Mouse (Mus musculus): ENCODE measurements around the gene Endov. TPM values are rescaled to one million over a fixed set of nuclear protein-coding genes. Genes with fewer than 3 reads are reported as not detected.

Gene Endov
- polyA plus RNA-seq, 1 experiment from 2014 or later: 21.6 TPM

DNA sequence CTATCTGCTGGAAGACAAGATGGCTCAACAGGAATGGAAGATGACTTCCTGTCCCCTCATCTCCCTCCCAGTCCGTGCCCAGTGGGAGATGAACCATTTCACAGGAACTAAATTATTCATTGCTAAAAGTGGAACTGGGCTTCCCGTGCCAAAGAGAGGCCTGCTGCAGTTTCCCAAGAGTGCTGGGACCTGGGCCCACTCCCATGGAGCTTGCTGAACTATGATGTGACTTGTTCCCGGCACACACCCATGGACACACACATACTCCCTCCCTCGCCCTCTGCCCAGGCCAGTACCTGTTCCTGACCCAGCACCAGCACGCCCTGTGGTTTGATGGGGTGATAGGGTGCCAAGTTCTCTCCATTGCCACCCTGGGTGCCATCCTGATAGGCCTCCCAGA is 51.7 kb downstream of the Endov start:
- H3K27ac ChIP-seq (replicated peaks): no peak overlapping the region
- no peaks in the 10 kb centered on the region for H3K36me3 ChIP-seq
- peaks cover 83% of the 10 kb centered on the region for H3K27me3 ChIP-seq (ENCODE audit: low read depth, poor library complexity, severe bottlenecking)
- H3K4me1 ChIP-seq: peaks cover 40% of the 10 kb centered on the region
- no peak overlapping the region for H3K4me3 ChIP-seq
- no peaks in the 10 kb centered on the region for H3K9me3 ChIP-seq (replicated peaks)
- no peak for DNase-seq (ENCODE audit: low spot score)
- WGBS: 79% methylated on average over 5 of the region's 5 CpGs

- no peaks in the 10 kb centered on the region for H3K9me3 ChIP-seq (replicated peaks)
- H3K4me1 ChIP-seq: peaks cover 51% of the 10 kb centered on the region
- DNase-seq (ENCODE audit: low spot score): no peak
- H3K4me3 ChIP-seq: no peak overlapping the region
- peaks cover 94% of the 10 kb centered on the region for H3K27me3 ChIP-seq (ENCODE audit: low read depth, poor library complexity, severe bottlenecking)
- no peaks in the 10 kb centered on the region for H3K36me3 ChIP-seq
- WGBS: 55% methylated on average over 16 of the region's 16 CpGs
- H3K27ac ChIP-seq (replicated peaks): no peak overlapping the region
Measured at GRCm38 (mm10) chr11:119543816-119544517, 52.8 kb downstream of the Endov start.

GRCm38 (mm10) chr11:119544518-119545105 is 53.5 kb downstream of the Endov start:
- no peak overlapping the region for H3K4me3 ChIP-seq
- DNase-seq (ENCODE audit: low spot score): no peak
- 86% methylated on average over 15 of the region's 15 CpGs for WGBS
- H3K9me3 ChIP-seq (replicated peaks): no peaks in the 10 kb centered on the region
- peaks cover 99% of the 10 kb centered on the region for H3K27me3 ChIP-seq (ENCODE audit: low read depth, poor library complexity, severe bottlenecking)
- peaks cover 57% of the 10 kb centered on the region for H3K4me1 ChIP-seq
- H3K27ac ChIP-seq (replicated peaks): no peak overlapping the region
- H3K36me3 ChIP-seq: no peaks in the 10 kb centered on the region

- Histone ChIP-seq H3K36me3 (no peaks in the 10 kb centered on the region), H3K9me3 (replicated peaks) (no peaks in the 10 kb centered on the region), H3K4me3 (0 out of 2 replicates have a peak overlapping the region, but pooled peaks have one; percentile 72), H3K4me1 (peaks cover 59% of the 10 kb centered on the region), H3K27me3 (ENCODE audit: low read depth, poor library complexity, severe bottlenecking) (peaks cover 99% of the 10 kb centered on the region), H3K27ac (replicated peaks) (no peak overlapping the region)
- DNase-seq (ENCODE audit: low spot score): no peak
- WGBS: 43% methylated on average over 3 of the region's 3 CpGs
Measured at GRCm38 (mm10) chr11:119545281-119545680, 54.1 kb downstream of the Endov start.

DNA sequence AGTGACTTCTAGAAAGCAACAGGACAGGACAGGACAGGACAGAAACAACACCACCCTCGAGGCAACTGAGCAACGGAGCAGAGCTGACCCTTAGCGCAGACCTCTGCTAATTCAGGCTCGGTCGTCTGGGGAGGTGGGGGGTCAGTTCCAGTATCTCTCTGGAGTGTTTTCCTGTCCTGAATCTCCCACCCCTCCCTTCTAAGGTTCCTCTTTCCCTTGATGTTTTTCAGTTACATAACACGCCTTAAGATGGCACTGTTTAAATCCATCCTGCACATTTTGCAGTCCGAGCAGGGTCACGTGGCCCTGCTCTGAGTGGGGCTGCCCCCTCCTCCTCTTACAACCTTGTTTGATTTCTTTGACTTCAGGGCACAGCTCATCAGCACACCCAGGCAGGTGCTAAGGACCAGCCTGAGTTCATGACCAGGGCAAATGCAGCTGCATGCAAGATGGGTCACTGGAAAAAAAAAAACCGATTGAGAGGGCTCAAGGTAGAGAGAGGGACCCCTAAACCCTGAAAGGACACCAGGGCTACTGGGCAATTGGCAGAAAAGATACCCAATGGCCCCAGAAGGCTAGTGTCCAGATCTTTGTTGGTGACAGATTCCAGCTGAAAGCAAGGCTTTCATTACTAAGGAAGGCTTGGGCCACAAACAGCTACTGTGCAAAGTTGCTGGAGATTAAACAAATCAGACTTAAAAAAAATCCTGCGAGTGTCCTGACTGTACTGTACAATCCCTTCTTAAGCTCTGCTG is 54.8 kb downstream of the Endov start:
- Histone ChIP-seq H3K4me1 (peaks cover 59% of the 10 kb centered on the region), H3K36me3 (no peaks in the 10 kb centered on the region), H3K27ac (replicated peaks) (no peak overlapping the region), H3K4me3 (peak overlapping the region; percentile 72), H3K9me3 (replicated peaks) (no peaks in the 10 kb centered on the region), H3K27me3 (ENCODE audit: low read depth, poor library complexity, severe bottlenecking) (peaks cover 99% of the 10 kb centered on the region)
- 11% methylated on average over 10 of the region's 10 CpGs for WGBS
- peak; percentile 33 for DNase-seq (ENCODE audit: low spot score)

- Histone ChIP-seq H3K27me3 (ENCODE audit: low read depth, poor library complexity, severe bottlenecking) (peaks cover 99% of the 10 kb centered on the region), H3K4me1 (peaks cover 59% of the 10 kb centered on the region), H3K27ac (replicated peaks) (peak overlapping the region; percentile 78), H3K4me3 (peak overlapping the region; percentile 72), H3K9me3 (replicated peaks) (no peaks in the 10 kb centered on the region), H3K36me3 (no peaks in the 10 kb centered on the region)
- WGBS: under 1% methylated on average over 46 of the region's 46 CpGs
- DNase-seq (ENCODE audit: low spot score): peak; percentile 55
Measured at GRCm38 (mm10) chr11:119546496-119547182, 55.5 kb downstream of the Endov start.

GRCm38 (mm10) chr11:119547183-119547921 is 56.2 kb downstream of the Endov start, which contains the start of gene Nptx1:
Gene Nptx1, minus strand, starts transcription at chr11:119547753.
- Histone ChIP-seq H3K4me3 (peak within 1 kb of the TSS; percentile 72), H3K27me3 (ENCODE audit: low read depth, poor library complexity, severe bottlenecking) (peaks cover 100% of the 10 kb centered on the region), H3K4me1 (peaks cover 59% of the 10 kb centered on the region), H3K36me3 (no peaks in the 10 kb centered on the region), H3K27ac (replicated peaks) (peak within 1 kb of the TSS; percentile 78), H3K9me3 (replicated peaks) (no peaks in the 10 kb centered on the region)
- peak; percentile 65 for DNase-seq (ENCODE audit: low spot score)
- WGBS: under 1% methylated on average over 90 of the region's 90 CpGs

GRCm38 (mm10) chr11:119547951-119548591 is 56.9 kb downstream of the Endov start:
- WGBS: 2% methylated on average over 39 of the region's 39 CpGs
- peak; percentile 52 for DNase-seq (ENCODE audit: low spot score)
- H3K27ac ChIP-seq (replicated peaks): peak overlapping the region; percentile 78

GRCm38 (mm10) chr11:119548741-119549370 is 57.7 kb downstream of the Endov start:
- Histone ChIP-seq H3K4me3 (peak overlapping the region; percentile 72), H3K36me3 (no peaks in the 10 kb centered on the region), H3K9me3 (replicated peaks) (no peaks in the 10 kb centered on the region), H3K4me1 (peaks cover 54% of the 10 kb centered on the region), H3K27ac (replicated peaks) (peak overlapping the region; percentile 15), H3K27me3 (ENCODE audit: low read depth, poor library complexity, severe bottlenecking) (peaks cover 100% of the 10 kb centered on the region)
- peak; percentile 52 for DNase-seq (ENCODE audit: low spot score)
- WGBS: 2% methylated on average over 37 of the region's 37 CpGs

More at GRCm38 (mm10) chr11:119547951-119548591, 56.9 kb downstream of the Endov start:
- Histone ChIP-seq H3K4me3 (peak overlapping the region; percentile 72), H3K4me1 (peaks cover 58% of the 10 kb centered on the region), H3K27me3 (ENCODE audit: low read depth, poor library complexity, severe bottlenecking) (peaks cover 100% of the 10 kb centered on the region), H3K9me3 (replicated peaks) (no peaks in the 10 kb centered on the region), H3K36me3 (no peaks in the 10 kb centered on the region)

DNA sequence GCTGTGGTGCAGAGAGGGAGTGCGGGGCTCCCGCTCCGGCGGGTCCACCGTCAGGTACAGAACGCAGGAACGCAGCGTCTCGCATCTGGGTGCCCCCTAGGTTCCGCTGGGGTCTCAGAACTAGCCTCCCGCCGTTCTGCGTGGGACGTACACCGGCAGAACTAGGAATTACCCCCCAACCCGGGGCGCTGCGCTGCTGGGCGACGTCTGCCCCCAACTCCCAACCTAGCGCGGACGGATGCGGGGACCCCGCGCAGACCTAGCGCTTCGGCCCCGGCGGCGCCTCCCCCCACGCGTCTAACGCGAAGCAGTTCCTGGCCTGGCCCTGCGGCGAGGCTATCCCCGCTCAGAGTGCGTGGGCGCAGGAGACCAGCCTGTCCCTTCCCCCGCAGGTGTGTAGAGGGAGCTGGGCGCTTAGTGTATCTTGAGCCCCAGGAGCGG is 58.2 kb downstream of the Endov start:
- H3K27ac ChIP-seq (replicated peaks): peak overlapping the region; percentile 15
- peak; percentile 25 for DNase-seq (ENCODE audit: low spot score)
- under 1% methylated on average over 43 of the region's 43 CpGs for WGBS

More for the DNA sequence above, 58.2 kb downstream of the Endov start:
- Histone ChIP-seq H3K9me3 (replicated peaks) (no peaks in the 10 kb centered on the region), H3K27me3 (ENCODE audit: low read depth, poor library complexity, severe bottlenecking) (peaks cover 100% of the 10 kb centered on the region), H3K4me1 (peaks cover 53% of the 10 kb centered on the region), H3K36me3 (no peaks in the 10 kb centered on the region), H3K4me3 (peak overlapping the region; percentile 72)
